Mouse (Mus musculus): ENCODE measurements around the gene Cmtm5.
"Not testable (repeated sequence)": the region's sequence is repeated elsewhere in the genome, so short reads cannot be mapped to it uniquely, and the experiment has no call there.

The Cmtm5 gene

DNA sequence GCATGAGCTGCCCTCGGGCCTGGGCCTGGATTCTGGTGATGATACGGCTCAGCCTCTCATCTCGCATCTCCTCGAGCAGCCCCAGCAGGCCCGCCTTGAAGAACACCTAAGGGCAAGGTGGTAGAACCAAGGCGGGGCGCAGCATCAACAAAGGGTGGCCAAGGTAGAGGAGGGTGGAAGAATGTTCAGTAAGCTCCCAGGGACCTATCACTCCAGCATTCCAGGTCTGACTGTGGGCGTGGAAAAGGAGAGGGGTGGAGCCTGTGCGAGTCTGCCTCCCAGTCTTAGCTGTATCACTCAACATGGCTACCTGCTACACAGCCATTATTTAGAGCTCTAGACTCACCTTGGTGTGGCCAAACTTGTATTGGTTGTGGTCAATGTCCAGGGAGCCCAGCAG, 20.5 kb downstream of the Cmtm5 start:
- no peak for ATAC-seq (ENCODE audit: insufficient number of reproducible peaks, low FRiP score, low TSS enrichment)

DNA sequence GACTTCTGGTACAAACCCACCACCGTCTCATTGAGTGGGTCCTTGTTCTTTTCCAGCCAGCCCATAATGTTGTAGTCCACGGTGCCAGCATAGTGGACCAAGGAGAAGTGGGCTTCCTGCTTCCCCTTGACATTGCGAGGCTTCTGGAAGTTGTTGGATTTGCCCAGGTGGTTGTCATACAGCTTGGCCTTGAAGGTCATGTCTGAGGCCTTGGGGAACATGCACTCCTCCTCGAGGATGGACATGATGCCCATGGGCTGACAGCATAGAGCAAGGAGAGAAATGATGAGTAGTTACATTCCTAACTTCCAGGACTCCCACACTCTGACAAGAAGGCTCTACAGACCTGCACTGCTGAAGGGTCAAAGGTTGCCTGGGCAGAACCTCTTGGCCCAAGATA, 22.4 kb downstream of the Cmtm5 start:
- no peak for ATAC-seq (ENCODE audit: insufficient number of reproducible peaks, low FRiP score, low TSS enrichment)

DNA sequence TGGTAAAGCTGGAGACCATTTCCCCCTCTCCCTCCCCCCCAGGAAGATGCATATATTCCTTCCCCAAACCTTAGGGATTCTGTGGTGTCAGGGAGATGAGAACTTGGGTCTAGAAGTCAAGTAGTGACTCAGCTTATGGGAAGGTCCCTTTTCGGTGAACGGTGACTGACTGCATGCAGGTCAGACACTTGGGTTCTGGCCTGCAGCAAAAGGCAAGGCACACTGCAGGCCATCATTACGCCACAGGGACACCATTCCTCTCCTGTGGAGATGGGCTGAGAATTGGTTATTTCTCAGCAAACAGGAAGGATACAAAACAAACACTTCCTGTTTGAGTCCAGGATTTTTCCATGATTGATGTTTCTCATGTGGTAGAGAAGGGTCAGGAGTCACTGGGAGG, 23.1 kb downstream of the Cmtm5 start:
- no peak for ATAC-seq (ENCODE audit: insufficient number of reproducible peaks, low FRiP score, low TSS enrichment)

DNA sequence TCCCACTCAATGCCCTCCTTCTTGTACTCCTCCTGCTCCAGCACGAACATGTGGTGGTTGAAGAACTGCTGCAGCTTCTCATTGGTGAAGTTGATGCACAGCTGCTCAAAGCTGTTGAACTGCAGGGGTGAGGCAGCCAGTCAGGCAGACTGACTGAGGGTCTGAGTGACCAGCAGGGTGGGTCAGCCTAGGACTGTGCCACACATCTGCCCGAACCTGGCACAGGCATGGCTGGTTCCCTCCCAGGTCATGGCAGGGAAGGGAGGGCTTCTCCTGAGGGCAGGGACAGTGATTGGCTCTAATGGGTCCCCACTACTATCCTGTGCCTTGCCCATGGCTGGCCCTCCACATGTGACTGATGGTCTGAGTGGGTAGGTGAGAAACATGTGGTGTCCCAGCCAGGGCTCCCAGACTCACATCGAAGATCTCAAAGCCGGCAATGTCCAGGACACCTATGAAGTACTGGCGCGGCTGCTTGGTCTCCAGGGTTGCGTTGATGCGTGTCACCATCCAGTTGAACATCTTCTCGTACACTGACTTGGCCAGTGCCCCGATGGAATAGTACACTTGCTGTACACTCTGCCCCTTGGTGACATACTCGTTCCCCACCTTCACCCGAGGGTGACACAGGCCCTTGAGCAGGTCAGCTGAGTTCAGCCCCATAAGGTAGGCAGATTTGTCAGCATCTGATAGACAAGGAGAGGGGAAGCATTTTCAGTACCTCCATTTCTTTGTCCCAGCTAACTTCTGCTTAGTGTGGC, 24.0 kb downstream of the Cmtm5 start:
- not testable (repeated sequence) for ATAC-seq (ENCODE audit: insufficient number of reproducible peaks, low FRiP score, low TSS enrichment)

DNA sequence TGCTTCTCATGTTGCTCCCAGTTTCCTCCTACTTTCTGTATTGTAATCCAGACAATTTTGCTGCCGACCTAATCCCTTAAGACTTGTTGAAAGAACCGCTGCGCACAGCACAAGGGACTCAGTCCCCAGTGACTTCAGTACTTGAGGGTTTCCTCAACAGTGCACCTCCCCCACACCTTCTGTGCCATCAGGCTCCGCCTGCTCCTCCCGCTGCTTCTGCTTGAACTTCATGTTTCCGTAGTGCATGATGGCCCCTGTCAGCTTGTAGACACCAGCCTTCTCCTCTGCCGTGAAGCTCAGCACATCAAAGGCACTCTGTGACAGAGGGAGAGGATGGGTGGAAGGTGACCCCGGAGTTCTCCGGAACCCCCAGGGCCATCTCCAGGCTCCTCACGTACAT, 24.7 kb downstream of the Cmtm5 start:
- no peak for ATAC-seq (ENCODE audit: insufficient number of reproducible peaks, low FRiP score, low TSS enrichment)

DNA sequence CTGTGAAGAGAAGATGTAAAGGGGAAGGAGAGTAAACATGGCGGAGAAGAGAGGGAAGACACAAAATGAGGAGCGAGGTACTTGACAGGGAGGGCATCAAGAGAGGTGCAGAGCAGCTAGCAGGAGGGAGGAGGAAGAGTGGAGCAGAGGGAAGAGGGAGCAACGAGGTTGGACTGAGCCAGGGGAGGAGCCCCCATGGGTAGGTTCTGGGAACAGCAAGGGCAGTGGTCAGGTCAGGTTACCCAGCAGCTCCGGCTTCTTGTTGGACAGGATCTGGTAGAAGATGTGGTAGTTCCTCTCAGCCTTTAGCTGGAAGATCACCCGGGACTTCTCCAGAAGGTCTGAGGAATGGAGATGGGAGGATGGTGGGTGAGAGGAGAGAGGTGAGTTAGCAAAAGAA, 25.4 kb downstream of the Cmtm5 start:
- ATAC-seq (ENCODE audit: insufficient number of reproducible peaks, low FRiP score, low TSS enrichment) = no peak

DNA sequence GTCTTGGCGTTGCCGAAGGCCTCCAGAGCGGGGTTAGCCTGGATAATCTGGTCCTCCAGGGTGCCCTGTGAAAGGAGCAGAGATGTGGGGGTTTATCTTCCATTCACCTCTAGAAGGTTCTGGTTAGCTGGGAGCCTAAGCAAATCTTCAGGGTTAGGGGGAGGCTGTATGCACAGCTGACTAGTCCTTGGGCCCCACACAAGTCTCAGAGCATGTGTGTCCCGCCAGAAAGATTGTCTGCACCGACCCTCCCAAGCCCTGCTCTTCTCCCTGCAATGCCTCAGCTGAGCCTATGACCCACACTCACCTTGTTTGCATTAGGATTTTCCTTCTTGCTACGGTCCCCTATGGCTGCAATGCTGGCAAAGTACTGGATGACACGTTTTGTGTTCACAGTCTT, 26.7 kb downstream of the Cmtm5 start:
- ATAC-seq (ENCODE audit: insufficient number of reproducible peaks, low FRiP score, low TSS enrichment) = no peak

DNA sequence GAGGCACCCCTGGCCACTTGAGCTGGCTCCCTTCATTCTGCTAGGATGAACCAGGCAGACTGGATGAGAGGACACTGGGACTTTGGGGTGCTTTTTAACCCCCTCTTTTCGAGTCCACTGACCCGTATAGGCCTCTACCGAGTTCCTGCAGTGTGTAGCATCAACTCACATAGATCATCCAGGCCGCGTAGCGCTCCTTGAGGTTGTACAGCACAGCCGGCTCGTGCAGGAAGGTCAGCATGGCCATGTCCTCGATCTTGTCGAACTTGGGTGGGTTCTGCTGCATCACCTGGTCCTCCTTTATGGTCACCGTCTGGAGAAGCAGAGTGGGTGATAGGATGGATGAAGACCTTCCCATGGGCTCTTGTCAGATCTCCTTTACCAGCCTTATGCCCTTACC, 27.7 kb downstream of the Cmtm5 start:
- no peak for ATAC-seq (ENCODE audit: insufficient number of reproducible peaks, low FRiP score, low TSS enrichment)

DNA sequence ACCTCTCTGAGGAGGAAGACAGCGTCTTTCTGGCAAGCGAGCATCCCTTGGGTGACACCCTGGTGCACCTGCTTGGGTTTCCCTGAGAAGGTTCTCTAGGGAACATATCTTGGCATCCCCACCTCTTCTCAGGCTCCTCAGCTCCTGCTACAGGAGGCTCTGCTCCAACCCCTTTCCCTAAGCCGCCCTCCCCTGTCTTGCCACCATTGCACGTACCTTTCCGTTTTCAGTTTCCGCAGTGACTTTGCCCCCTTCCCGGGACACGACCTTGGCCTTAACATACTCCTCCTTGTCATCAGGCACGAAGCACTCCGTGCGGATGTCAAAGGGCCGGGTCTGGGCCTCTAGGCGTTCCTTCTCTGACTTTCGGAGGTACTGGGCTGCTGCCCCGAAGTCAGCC, 29.0 kb downstream of the Cmtm5 start:
- no peak for ATAC-seq (ENCODE audit: insufficient number of reproducible peaks, low FRiP score, low TSS enrichment)

DNA sequence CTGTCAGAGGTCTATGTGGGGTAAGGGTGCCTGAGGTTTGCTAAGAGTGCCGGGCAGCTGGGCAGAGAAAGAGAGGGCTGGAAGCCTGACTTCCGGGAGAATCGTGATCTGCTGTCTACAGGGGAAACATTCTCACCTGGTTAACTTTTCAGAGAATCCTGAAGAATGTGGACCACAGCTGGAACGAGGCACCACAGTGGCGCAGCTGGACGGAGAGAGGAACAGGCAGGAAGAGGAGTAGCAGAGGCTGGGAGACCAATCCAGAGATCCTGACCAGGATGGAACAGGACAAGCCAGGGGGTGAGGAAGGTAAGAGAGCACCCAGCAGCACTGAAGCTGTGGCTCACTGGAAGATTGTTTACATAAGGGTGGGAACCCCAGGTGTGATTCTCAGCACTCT, 29.6 kb downstream of the Cmtm5 start:
- no peak for ATAC-seq (ENCODE audit: insufficient number of reproducible peaks, low FRiP score, low TSS enrichment)

DNA sequence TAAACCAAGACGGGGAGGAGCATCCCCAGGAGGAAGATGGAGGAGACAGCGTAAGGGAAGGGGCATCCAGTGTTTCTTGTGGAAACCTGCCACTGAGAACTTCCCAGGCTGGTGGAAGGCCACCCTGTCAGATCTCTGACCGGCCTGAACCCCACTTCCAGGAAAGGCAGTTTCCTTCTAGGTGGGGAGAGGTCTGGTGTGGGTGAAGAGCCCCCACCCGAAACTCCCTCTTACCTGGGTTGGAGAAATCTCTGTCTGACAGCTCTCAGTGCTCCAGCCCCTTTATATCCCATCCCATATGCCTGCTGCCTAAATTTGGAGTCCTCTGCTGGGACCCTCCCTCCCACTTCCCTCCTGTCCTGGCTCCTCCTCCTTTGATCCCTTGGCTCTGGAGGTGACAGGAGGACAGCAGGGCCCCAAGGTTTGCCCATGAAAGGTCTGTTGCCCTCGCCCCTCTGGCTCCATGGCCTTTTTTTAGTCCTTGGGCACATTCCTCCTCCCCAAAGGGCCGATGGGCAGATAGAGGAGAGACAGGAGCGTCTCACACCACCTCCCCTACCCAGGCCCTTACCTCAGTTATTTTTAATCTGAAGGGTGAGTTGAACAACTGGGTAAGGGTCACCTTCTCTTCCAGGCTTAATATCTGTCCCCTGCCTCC, 30.4 kb downstream of the Cmtm5 start, which contains the start of gene Myh6:
TSS of gene Myh6 (minus strand) at position 608 of the 658 bp plus-strand sequence.
- ATAC-seq (ENCODE audit: insufficient number of reproducible peaks, low FRiP score, low TSS enrichment) = no peak

DNA sequence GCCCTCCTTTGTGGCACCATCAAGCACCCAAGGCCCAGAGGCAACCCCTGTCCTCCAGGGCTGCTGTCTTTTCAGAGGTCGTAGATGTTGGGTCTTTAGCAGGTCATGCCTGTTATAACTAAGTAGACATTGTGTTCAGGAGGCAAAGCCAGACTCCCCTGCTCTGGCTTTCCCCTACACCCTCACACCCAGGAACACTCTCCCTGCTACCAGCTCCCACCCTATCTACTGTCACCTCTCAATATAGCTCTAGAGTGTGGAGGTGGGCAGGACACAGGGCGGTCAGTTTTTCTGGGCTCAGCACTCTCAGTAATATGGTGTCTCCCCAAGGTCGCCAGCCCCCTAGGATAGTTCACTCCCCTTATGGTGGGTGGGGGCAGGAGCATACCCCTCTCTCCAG, 31.8 kb downstream of the Cmtm5 start:
- no peak for ATAC-seq (ENCODE audit: insufficient number of reproducible peaks, low FRiP score, low TSS enrichment)

DNA sequence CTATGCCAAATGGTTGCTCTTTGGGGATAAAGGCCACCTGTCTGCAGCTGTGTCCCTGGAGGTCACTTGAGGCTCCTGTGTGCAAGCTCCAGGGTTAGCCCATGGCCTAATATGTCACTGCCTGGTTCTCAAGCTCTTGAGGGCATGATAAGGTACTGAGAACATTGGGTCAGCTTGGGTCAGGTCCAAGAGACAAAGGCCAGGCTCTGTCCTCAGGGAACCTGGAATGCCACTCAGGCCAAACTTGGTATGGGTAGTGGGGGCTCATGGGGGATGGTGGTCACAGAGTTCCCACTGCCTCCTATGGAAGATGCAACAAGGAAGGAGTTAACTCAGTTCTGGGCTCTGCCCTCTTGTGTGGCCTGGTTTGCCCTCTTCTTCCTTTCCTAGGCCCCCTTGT, 32.3 kb downstream of the Cmtm5 start:
- ATAC-seq (ENCODE audit: insufficient number of reproducible peaks, low FRiP score, low TSS enrichment) = no peak

DNA sequence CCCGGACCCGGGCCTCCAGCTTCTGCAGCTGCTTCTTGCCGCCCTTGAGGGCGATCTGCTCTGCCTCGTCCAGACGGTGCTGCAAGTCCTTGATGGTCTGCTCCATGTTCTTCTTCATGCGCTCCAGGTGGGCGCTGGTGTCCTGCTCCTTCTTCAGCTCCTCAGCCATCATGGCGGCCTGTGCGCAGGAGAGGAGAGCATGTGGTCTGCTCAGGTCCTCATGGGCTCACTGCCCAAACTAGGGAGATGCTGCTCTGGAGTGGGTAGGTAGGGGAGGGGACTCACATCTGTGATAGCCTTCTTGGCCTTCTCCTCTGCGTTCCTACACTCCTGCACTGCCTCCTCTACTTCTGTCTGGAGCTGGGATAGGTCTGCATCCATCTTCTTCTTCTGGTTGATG, 36.7 kb downstream of the Cmtm5 start:
- not testable (repeated sequence) for ATAC-seq (ENCODE audit: insufficient number of reproducible peaks, low FRiP score, low TSS enrichment)

DNA sequence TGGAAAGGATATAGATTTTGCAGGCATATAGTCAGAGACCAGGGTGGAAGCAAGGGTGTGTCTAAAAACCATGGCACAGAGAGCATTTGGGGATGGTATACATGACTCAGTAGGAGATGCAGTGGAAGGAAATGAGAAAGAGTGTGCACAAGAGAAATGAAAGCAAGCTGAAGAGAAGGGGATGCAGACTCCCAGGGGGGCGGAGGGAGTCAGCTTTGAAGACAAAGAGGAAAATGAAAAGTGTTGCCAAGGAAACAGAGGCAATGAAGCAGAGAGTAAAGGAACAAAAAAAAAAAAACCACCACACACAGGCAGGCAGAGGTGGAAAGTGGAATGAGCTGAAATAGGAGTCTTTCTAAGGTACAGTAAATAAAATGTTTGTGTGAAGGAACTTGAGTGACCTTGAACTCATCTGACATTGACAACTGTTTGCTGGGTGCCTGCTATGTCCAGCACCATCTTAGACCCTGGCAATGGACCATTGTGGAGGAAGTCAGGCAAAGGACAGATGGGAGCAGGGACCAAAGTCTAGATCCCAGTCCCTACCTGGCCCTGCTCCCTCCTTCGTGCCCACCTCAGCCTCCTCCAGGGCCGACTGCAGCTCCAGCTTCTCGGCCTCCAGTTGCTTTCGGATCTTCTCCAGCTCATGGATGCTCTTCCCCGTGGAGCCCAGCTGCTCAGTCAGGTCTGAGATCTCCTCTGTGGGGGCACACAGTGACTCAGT, 38.2 kb downstream of the Cmtm5 start:
- no peak for ATAC-seq (ENCODE audit: insufficient number of reproducible peaks, low FRiP score, low TSS enrichment)

DNA sequence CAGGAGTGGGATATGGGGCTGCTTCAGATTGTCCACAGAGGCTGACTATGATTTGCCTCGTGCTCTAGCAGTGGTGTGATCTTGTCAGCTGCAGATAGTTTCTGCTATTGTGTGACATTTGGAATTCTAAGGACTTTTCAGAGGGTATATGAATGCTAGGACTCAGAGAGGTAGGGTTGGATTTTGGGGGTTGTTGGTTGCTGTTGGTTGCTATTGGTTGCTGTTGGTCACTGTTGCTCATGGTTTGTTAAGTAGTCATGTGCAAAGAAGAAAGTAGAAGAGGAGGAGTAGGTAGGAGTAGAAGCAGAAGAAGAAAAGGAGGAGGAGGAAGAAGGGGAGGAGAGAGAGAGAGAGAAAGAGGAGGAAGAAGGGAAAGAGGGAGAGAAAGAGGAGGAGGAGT, 40.6 kb downstream of the Cmtm5 start, which contains the start of gene Gm17428:
TSS of gene Gm17428 (plus strand) at position 301 of the 400 bp plus-strand sequence.
- ATAC-seq (ENCODE audit: insufficient number of reproducible peaks, low FRiP score, low TSS enrichment) = no peak

DNA sequence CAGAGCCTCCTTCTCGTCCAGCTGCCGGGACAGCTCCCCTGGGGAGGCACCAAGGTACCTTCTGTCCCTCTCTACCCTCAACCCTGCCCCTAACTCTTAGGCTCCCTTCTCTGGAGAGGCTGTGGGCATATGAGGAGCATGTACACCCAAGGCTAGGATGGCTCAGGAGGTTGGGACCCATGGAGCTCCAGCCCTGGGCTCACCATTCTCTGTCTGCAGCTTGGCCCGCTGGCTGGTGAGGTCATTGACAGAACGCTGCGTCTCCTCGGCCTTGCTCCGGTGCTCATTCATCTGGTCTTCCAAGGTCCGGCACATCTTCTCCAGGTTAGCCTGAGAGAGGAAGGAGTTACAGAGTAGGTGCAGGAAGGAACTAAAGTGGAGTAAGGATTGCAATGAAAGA, 42.6 kb downstream of the Cmtm5 start:
- ATAC-seq (ENCODE audit: insufficient number of reproducible peaks, low FRiP score, low TSS enrichment) = no peak

DNA sequence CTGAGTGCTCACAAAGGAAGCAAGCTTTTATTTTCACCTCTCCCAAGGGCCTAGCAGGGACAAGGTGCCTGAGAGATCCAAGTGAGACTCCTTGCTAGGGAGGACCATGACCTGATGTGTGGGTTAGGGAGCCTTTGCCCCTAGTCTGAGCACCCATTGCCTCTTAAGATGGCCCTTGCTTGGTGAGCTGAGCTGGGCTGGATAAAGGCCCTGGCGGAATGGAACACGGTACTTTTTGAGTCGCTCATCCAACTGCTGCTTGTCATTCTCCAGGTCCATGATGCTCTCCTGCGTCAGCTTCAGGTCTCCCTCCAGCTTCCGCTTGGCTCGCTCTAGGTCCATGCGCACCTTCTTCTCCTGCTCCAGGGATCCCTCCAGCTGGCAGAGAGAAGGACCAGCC, 45.9 kb downstream of the Cmtm5 start:
- ATAC-seq (ENCODE audit: insufficient number of reproducible peaks, low FRiP score, low TSS enrichment) = no peak

DNA sequence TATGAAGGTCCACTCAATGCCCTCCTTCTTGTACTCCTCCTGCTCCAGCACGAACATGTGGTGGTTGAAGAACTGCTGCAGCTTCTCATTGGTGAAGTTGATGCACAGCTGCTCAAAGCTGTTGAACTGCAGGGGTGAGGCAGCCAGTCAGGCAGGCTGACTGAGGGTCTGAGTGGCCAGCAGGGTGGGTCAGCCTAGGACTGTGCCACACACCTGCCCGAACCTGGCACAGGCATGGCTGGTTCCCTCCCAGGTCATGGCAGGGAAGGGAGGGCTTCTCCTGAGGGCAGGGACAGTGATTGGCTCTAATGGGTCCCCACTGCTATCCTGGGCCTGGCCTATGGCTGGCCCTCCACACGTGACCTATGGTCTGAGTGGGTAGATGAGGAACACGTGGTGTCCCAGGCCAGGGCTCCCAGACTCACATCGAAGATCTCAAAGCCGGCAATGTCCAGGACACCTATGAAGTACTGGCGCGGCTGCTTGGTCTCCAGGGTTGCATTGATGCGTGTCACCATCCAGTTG, 52.4 kb downstream of the Cmtm5 start:
- not testable (repeated sequence) for ATAC-seq (ENCODE audit: insufficient number of reproducible peaks, low FRiP score, low TSS enrichment)
